Mouse (Mus musculus) intestine, postnatal 0 days (tissue): Measurements from ENCODE around the gene Prickle4. TPM values are rescaled to one million over a fixed set of nuclear protein-coding genes. Genes with fewer than 3 reads are reported as not detected.

Experiments
- ATAC-seq: fragments of 200-750 bp; cut with Nextera tagmentation; 2 replicates; pipeline ENCODE4 v1.8.0; 2017; ENCODE audit warnings: mild to moderate bottlenecking, moderate TSS enrichment, moderate library complexity
- H3K27ac ChIP-seq: fragments of 300-500 bp; sonication (generic); 2 replicates; pipeline ENCODE4 v1.5.1; 2014; ENCODE audit warnings: mild to moderate bottlenecking, low read depth, low read length, moderate library complexity
- H3K27me3 ChIP-seq: fragments of 300-500 bp; sonication (generic); replicated peaks from 2 replicates; pipeline ENCODE4 v1.6.1; 2014; ENCODE audit warnings: low read length, mixed read lengths; ENCODE audit not compliant: control insufficient read depth, insufficient read depth
- H3K36me3 ChIP-seq: fragments of 300-500 bp; sonication (generic); 2 replicates; pipeline ENCODE4 v1.6.1; 2014; ENCODE audit warnings: mild to moderate bottlenecking, moderate library complexity; ENCODE audit not compliant: control insufficient read depth, insufficient read depth
- H3K4me1 ChIP-seq: fragments of 300-500 bp; sonication (generic); replicated peaks from 2 replicates; pipeline ENCODE4 v1.6.1; 2014; ENCODE audit warnings: antibody characterized with exemption, low read length, mixed read lengths; ENCODE audit not compliant: control insufficient read depth, insufficient read depth
- H3K4me2 ChIP-seq: fragments of 300-500 bp; sonication (generic); replicated peaks from 2 replicates; pipeline ENCODE4 v1.6.1; 2014; ENCODE audit warnings: low read depth, mild to moderate bottlenecking, moderate library complexity
- H3K4me3 ChIP-seq: fragments of 300-500 bp; sonication (generic); 2 replicates; pipeline ENCODE4 v1.5.1; 2014; ENCODE audit warnings: low read depth, low read length
- H3K9ac ChIP-seq: fragments of 300-500 bp; sonication (generic); 2 replicates; pipeline ENCODE4 v1.6.1; 2014; ENCODE audit warnings: mild to moderate bottlenecking, low read depth, low read length
- H3K9me3 ChIP-seq: fragments of 300-500 bp; sonication (generic); 2 replicates; pipeline ENCODE4 v1.6.1; 2016; ENCODE audit warnings: mixed run types; ENCODE audit not compliant: control insufficient read depth
- CTCF ChIP-seq: sonication (generic); IDR thresholded peaks from 2 replicates; pipeline ENCODE4 v1.5.1; 2016; ENCODE audit warnings: low read depth, mild to moderate bottlenecking, control low read depth, antibody characterized with exemption, moderate library complexity
- WGBS: fragments of 180-500 bp; shearing (Covaris S2); extraction: QIAGEN DNeasy Blood & Tissue Kit; methylation state at CpG from one replicate; pipeline ENCODE4 v1.1.7; 2014; 5-methylcytosine and 5-hydroxymethylcytosine counted together
- polyA plus RNA-seq: library from polyadenylated mRNA; unstranded; fragments of >200 nt; fragmentation: Nextera tagmentation; extraction: Ambion mirVana; gene quantifications from 2 replicates; pipeline ENCODE4 v1.2.1, GENCODE M21; 2015

The Prickle4 gene
- polyA plus RNA-seq, 1 experiment from 2014 or later = 0.33 TPM

- Histone ChIP-seq H3K4me3 (peak overlapping the region; percentile 81), H3K4me2 (peak overlapping the region; percentile 92), H3K9me3 (no peaks in the 10 kb centered on the region), H3K36me3 (no peaks in the 10 kb centered on the region), H3K27ac (peak overlapping the region; percentile 91), H3K9ac (peak overlapping the region; percentile 55), H3K27me3 (no peaks in the 10 kb centered on the region), H3K4me1 (no peaks in the 10 kb centered on the region)
- peak; percentile 9; the same call in 1 of the 2 replicates for ATAC-seq
- WGBS = under 1% methylated on average over 59 of the region's 61 CpGs
- TF ChIP-seq CTCF = peak; percentile 26; the same call in 1 of the 2 replicates
These were observed 43.7 kb upstream of the Prickle4 start for GRCm38 (mm10) chr17:47738066-47738878.

DNA sequence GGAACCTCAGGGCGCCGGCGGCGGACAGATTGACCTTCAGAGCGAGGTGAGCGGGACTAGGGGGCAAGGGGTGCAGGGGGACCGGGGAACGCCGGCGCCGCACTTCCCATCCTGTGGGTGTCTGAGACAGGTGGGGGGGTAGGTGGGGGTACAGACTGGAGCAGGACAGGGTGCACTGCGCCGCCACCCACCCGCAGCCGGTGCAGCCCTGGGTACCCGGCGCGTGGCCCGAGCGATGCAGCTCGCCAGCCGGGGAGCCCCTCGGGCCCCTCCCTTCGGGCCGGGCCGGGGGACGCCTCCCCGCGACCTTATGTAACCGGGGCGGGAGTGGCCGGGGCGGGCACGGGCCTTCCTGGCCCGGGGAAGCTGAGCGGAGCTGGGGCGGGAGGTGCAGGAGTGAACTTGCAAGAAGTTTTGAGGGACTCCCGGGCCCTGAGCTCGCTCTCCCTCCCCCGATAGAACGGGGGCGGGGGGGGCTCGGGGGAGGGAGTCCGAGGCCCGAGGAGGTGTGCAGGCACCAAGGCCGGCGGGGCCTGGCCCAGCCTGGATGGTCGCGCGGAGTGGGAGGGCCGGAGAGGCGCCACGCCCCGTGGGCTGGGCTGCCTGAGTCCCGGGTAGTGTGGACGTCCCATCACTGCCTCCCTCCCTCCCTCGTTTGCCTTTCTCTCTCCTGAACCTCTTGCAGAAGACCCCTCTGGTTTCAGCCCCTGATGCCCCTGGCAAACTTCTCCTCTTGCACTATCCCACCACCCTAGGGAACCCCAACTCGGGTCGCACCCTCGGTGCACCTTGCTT, 42.9 kb upstream of the Prickle4 start:
- H3K9ac ChIP-seq = peak overlapping the region; percentile 75
- peak overlapping the region; percentile 91 for H3K27ac ChIP-seq
- no peaks in the 10 kb centered on the region for H3K36me3 ChIP-seq
- H3K4me1 ChIP-seq = no peaks in the 10 kb centered on the region
- H3K27me3 ChIP-seq = no peaks in the 10 kb centered on the region
- H3K4me3 ChIP-seq = peak overlapping the region; percentile 81
- H3K4me2 ChIP-seq = peak overlapping the region; percentile 92
- ATAC-seq = peak; percentile 65
- 1% methylated on average over 39 of the region's 60 CpGs for WGBS
- TF ChIP-seq CTCF = no peak
- no peaks in the 10 kb centered on the region for H3K9me3 ChIP-seq

- no peaks in the 10 kb centered on the region for H3K27me3 ChIP-seq
- peak; percentile 99 for TF ChIP-seq CTCF
- H3K9ac ChIP-seq = peak within 1 kb of the TSS; percentile 75
- ATAC-seq = peak; percentile 72
- WGBS = under 1% methylated on average over 45 of the region's 47 CpGs
- H3K4me1 ChIP-seq = no peaks in the 10 kb centered on the region
- peak within 1 kb of the TSS; percentile 81 for H3K4me3 ChIP-seq
- peak within 1 kb of the TSS; percentile 91 for H3K27ac ChIP-seq
- no peaks in the 10 kb centered on the region for H3K36me3 ChIP-seq
- no peaks in the 10 kb centered on the region for H3K9me3 ChIP-seq
- H3K4me2 ChIP-seq = peak within 1 kb of the TSS; percentile 92
These were observed 42.3 kb upstream of the Prickle4 start, which contains the start of gene Tfeb for GRCm38 (mm10) chr17:47736856-47737255. Gene Tfeb (plus strand): TSS chr17:47737030.

DNA sequence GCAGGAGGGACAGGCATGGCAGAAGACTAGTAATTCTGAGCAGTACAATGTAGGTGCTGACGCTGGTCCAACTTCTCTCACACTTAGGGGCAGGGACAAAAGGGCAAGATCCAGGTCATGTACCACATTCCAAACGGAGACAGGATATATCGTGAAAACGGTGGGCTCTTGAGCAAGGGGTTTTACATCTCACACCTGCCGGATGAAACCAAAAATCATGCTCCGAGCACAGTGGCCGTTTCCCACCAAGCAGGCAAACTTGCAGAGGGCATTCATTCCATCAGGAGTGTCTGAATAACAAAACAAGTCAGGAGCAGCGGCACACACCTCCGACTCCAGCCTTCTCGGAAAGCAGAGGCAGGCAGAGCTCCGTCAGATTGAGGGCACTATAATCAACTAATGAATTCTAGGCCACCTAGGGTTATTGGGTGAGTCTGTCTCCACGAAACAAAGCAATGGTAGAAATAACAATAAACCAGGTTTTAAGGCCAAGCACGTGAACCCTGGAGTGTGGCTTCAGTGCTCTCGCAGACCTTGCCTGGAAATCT, 41.1 kb upstream of the Prickle4 start:
- Histone ChIP-seq H3K36me3 (no peaks in the 10 kb centered on the region), H3K4me3 (no peak overlapping the region), H3K4me2 (no peak overlapping the region), H3K4me1 (no peaks in the 10 kb centered on the region), H3K9ac (no peak overlapping the region), H3K27ac (no peak overlapping the region), H3K9me3 (no peaks in the 10 kb centered on the region), H3K27me3 (no peaks in the 10 kb centered on the region)
- whole genome bisulfite sequencing = 76% methylated on average over 14 of the region's 14 CpGs
- no peak for TF ChIP-seq CTCF
- no peak for ATAC-seq

- Histone ChIP-seq H3K9me3 (no peaks in the 10 kb centered on the region), H3K4me1 (no peaks in the 10 kb centered on the region), H3K27me3 (no peaks in the 10 kb centered on the region), H3K27ac (no peak overlapping the region), H3K4me2 (no peak overlapping the region), H3K9ac (no peak overlapping the region), H3K36me3 (no peaks in the 10 kb centered on the region), H3K4me3 (no peak overlapping the region)
- ATAC-seq = no peak
- WGBS = 49% methylated on average over 24 of the region's 24 CpGs
- peak; percentile 40 for TF ChIP-seq CTCF
These were observed 36.4 kb upstream of the Prickle4 start for GRCm38 (mm10) chr17:47730633-47731575.
